ENCODE assay signal across 7 mouse cellular contexts in genomic region chr2:172977409-172978130, GRCm38 (mm10). TPM values are rescaled to one million over a fixed set of nuclear protein-coding genes. Genes with fewer than 3 reads are reported as not detected.
A peak's percentile ranks its signal among the peaks of the same experiment; 100 is the strongest.
DNase-seq lines count a peak whose midpoint lies in the region; ATAC-seq lines count a peak whose summit lies in the region.

Spo11 (plus strand) TSS chr2:172977700.

- H3K36me3 ChIP-seq in forebrain, embryonic 13.5 days (ENCODE audit: poor library complexity, severe bottlenecking), result no peaks in the 10 kb centered on the region
- H3K36me3 ChIP-seq in liver, embryonic 16.5 days (ENCODE audit: control insufficient read depth, insufficient read depth), result no peaks in the 10 kb centered on the region
- H3K36me3 ChIP-seq in stomach, embryonic 15.5 days, result no peaks in the 10 kb centered on the region

- ATAC-seq in forebrain, embryonic 13.5 days, result peak; percentile 53
- 0 out of 2 replicates have a peak, but pooled peaks have one; percentile 19 for ATAC-seq in liver, embryonic 16.5 days (ENCODE audit: low read depth)
- ATAC-seq in stomach, embryonic 15.5 days (ENCODE audit: insufficient read depth, low FRiP score, low read depth), result no peak; the same call in 1 of the 2 replicates

- peak within 1 kb of the TSS; percentile 42 for H3K4me2 ChIP-seq in forebrain, embryonic 13.5 days
- peak within 1 kb of the TSS; percentile 24; the same call in 1 of the 2 replicates for H3K4me2 ChIP-seq in liver, embryonic 16.5 days (ENCODE audit: low read depth, low read length)
- H3K4me2 ChIP-seq in stomach, embryonic 15.5 days, result peak within 1 kb of the TSS; percentile 31

- 11% methylated on average over 14 of the region's 14 CpGs for WGBS in forebrain, embryonic 13.5 days
- WGBS in liver, embryonic 16.5 days (ENCODE audit: insufficient replicate concordance), result 18% methylated on average over 14 of the region's 14 CpGs
- 26% methylated on average over 14 of the region's 14 CpGs for WGBS in stomach, embryonic 15.5 days

- 0 out of 2 replicates have a peak within 1 kb of the TSS, but pooled peaks have one; percentile 2 for H3K4me3 ChIP-seq in forebrain, embryonic 13.5 days
- H3K4me3 ChIP-seq in liver, embryonic 16.5 days (ENCODE audit: low read depth, low read length), result no peak within 1 kb of the TSS
- no peak within 1 kb of the TSS for H3K4me3 ChIP-seq in stomach, embryonic 15.5 days (replicated peaks)

- H3K4me1 ChIP-seq in forebrain, embryonic 13.5 days, result peaks cover 23% of the 10 kb centered on the region
- H3K4me1 ChIP-seq in liver, embryonic 16.5 days (ENCODE audit: control insufficient read depth, low read depth, low read length), result peaks cover 2% of the 10 kb centered on the region; the same call in 1 of the 2 replicates
- H3K4me1 ChIP-seq in stomach, embryonic 15.5 days, result peaks cover 7% of the 10 kb centered on the region

- H3K9me3 ChIP-seq in forebrain, embryonic 13.5 days (replicated peaks), result no peaks in the 10 kb centered on the region
- H3K9me3 ChIP-seq in liver, embryonic 16.5 days (replicated peaks; ENCODE audit: control insufficient read depth, low read length), result no peaks in the 10 kb centered on the region
- no peaks in the 10 kb centered on the region for H3K9me3 ChIP-seq in stomach, embryonic 15.5 days

- peak within 1 kb of the TSS; percentile 39 for H3K9ac ChIP-seq in forebrain, embryonic 13.5 days
- H3K9ac ChIP-seq in liver, embryonic 16.5 days (ENCODE audit: low read depth, low read length), result no peak within 1 kb of the TSS
- H3K9ac ChIP-seq in stomach, embryonic 15.5 days, result no peak within 1 kb of the TSS

- no peaks in the 10 kb centered on the region for H3K27me3 ChIP-seq in forebrain, embryonic 13.5 days
- no peaks in the 10 kb centered on the region for H3K27me3 ChIP-seq in liver, embryonic 16.5 days (ENCODE audit: control insufficient read depth, insufficient read depth, low read depth, low read length)
- H3K27me3 ChIP-seq in stomach, embryonic 15.5 days (replicated peaks), result no peaks in the 10 kb centered on the region

- DNase-seq in A20 (ENCODE audit: low read depth, low spot score), result peak; percentile 67
- DNase-seq in CD4-positive, CD25-positive, alpha-beta regulatory T cell, adult 2 months (ENCODE audit: low read depth, low spot score), result peak; percentile 82
- DNase-seq in cerebellum, postnatal 4 days (ENCODE audit: low spot score in 2 of 2), result no peak
- DNase-seq in left cerebral cortex, adult 11 months (ENCODE audit: low spot score), result no peak

- peak within 1 kb of the TSS; percentile 5; the same call in 1 of the 2 replicates for H3K27ac ChIP-seq in forebrain, embryonic 13.5 days
- H3K27ac ChIP-seq in liver, embryonic 16.5 days (ENCODE audit: low read length), result 0 out of 2 replicates have a peak within 1 kb of the TSS, but pooled peaks have one; percentile 16
- peak within 1 kb of the TSS; percentile 41; the same call in 1 of the 2 replicates for H3K27ac ChIP-seq in stomach, embryonic 15.5 days

RNA-seq across cellular contexts. Expression of gene Spo11, which starts in this region (rescaled TPM):
- 0.13 and 0.45 TPM in 2 replicates for polyA plus RNA-seq in forebrain, embryonic 13.5 days (2015; fragmentation: Nextera tagmentation; extraction: Ambion mirVana)
- not detected in 2 replicates for polyA plus RNA-seq in liver, embryonic 16.5 days (2015; fragmentation: Nextera tagmentation; extraction: Ambion mirVana)
- 0.06 and 0.31 TPM in 2 replicates for polyA plus RNA-seq in stomach, embryonic 15.5 days (2015; fragmentation: Nextera tagmentation; extraction: Ambion mirVana)

Comparison
In these comparisons a context has a peak if more than half of its experiments do, and no peak if none do; other contexts are left out.
1. Peak in ATAC-seq, H3K4me3 ChIP-seq, H3K27ac ChIP-seq, H3K9ac ChIP-seq and H3K4me2 ChIP-seq in forebrain, embryonic 13.5 days; RNA of the gene not detected or under 1 TPM.
2. Peak in ATAC-seq, H3K27ac ChIP-seq and H3K4me2 ChIP-seq in liver, embryonic 16.5 days; RNA of the gene not detected or under 1 TPM.
3. DNase-seq: peak in A20 (single experiment) and CD4-positive, CD25-positive, alpha-beta regulatory T cell, adult 2 months (single experiment); none in cerebellum, postnatal 4 days (0 of 2) and left cerebral cortex, adult 11 months (single experiment).
4. Peak in every context shown above with its lines, with median percentiles within 50 percentile points of each other: H3K27ac ChIP-seq and H3K4me2 ChIP-seq.